Mouse (Mus musculus): ENCODE data around the gene Akt3.

GRCm38 (mm10) chr1:177048773-177049172 lies 209.2 kb downstream of the Akt3 start:
- TF ChIP-seq CTCF (IDR thresholded peaks at IDR 0.05; ENCODE audit: insufficient read depth, low read length) (no peak), POLR2A (IDR thresholded peaks at IDR 0.05; ENCODE audit: borderline replicate concordance, extremely low read depth, low read depth, low read length) (no peak)

Data from lung, adult 2 months (tissue).